Mouse (Mus musculus): ENCODE data around the gene Defa36.
"Not testable (repeated sequence)": the region's sequence is repeated elsewhere in the genome, so short reads cannot be mapped to it uniquely, and the experiment has no call there.

Defa36 gene

GRCm38 (mm10) chr8:21427111-21427510 lies at the start of gene Defa36:
Defa36 (plus strand) TSS chr8:21427411.
- not testable (repeated sequence) for DNase-seq (ENCODE audit: low read depth, low spot score)

- DNase-seq (ENCODE audit: low read depth, low spot score): not testable (repeated sequence)
Observed at GRCm38 (mm10) chr8:21378215-21378614, 49.0 kb upstream of the Defa36 start, which contains the start of gene Defa2. Defa2 (plus strand) TSS chr8:21378515.

GRCm38 (mm10) chr8:21391511-21391910 lies 35.7 kb upstream of the Defa36 start, which contains the start of gene Defa33:
Defa33 (plus strand) TSS chr8:21391811.
- not testable (repeated sequence) for DNase-seq (ENCODE audit: low read depth, low spot score)

GRCm38 (mm10) chr8:21456460-21456859 lies 29.2 kb downstream of the Defa36 start, which contains the start of gene Gm7849:
Gm7849 (minus strand) TSS chr8:21456560.
- not testable (repeated sequence) for DNase-seq (ENCODE audit: low read depth, low spot score)
